In genomic region chr4:130179876-130180275, GRCm38 (mm10) we compare ENCODE assay signal across 22 mouse cellular contexts. TPM values are rescaled to one million over a fixed set of nuclear protein-coding genes. Genes with fewer than 3 reads are reported as not detected.
DNase-seq lines count a peak whose midpoint lies in the region; ATAC-seq and TF ChIP-seq lines count a peak whose summit lies in the region.
"Had no signal": no experiment of that assay in that cellular context is flagged by ENCODE, and none has a peak within 500 bp of the region (broad histone marks: within the 10 kb centered on the region; RNA-seq: fewer than 3 reads in every experiment).

No protein-coding gene starts in this region.

- H3K27ac ChIP-seq in intestine, postnatal 0 days (ENCODE audit: low read depth, low read length) = no peak overlapping the region
- H3K27ac ChIP-seq in intestine, embryonic 15.5 days = no peak overlapping the region
- H3K27ac ChIP-seq in kidney, embryonic 15.5 days = no peak overlapping the region
- H3K27ac ChIP-seq in midbrain, embryonic 11.5 days (ENCODE audit: low read depth, low read length) = no peak overlapping the region
- no peak overlapping the region for H3K27ac ChIP-seq in midbrain, embryonic 16.5 days (ENCODE audit: low read length)

- peak; percentile 9; the same call in 1 of the 2 replicates for ATAC-seq in intestine, postnatal 0 days
- no peak for ATAC-seq in intestine, embryonic 15.5 days
- ATAC-seq in kidney, embryonic 15.5 days (replicated peaks; ENCODE audit: low FRiP score) = no peak
- no peak for ATAC-seq in midbrain, embryonic 11.5 days (ENCODE audit: low FRiP score)
- no peak for ATAC-seq in midbrain, embryonic 16.5 days
- ATAC-seq: activated CD4-positive, CD25-positive, alpha-beta regulatory T cell, adult 4 months; CD4-positive, CD25-positive, alpha-beta regulatory T cell, adult 4 months; Patski had no signal

- WGBS in intestine, postnatal 0 days = 53% methylated on average over 3 of the region's 3 CpGs
- WGBS in intestine, embryonic 15.5 days = 73% methylated on average over 3 of the region's 3 CpGs
- 88% methylated on average over 3 of the region's 3 CpGs for WGBS in kidney, embryonic 15.5 days
- WGBS in midbrain, embryonic 11.5 days = 87% methylated on average over 3 of the region's 3 CpGs
- 86% methylated on average over 3 of the region's 3 CpGs for WGBS in midbrain, embryonic 16.5 days

- TF ChIP-seq CTCF in intestine, postnatal 0 days (IDR thresholded peaks at IDR 0.05; ENCODE audit: low read depth) = no peak

- no peaks in the 10 kb centered on the region for H3K36me3 ChIP-seq in intestine, postnatal 0 days (ENCODE audit: control insufficient read depth, insufficient read depth)
- no peaks in the 10 kb centered on the region for H3K36me3 ChIP-seq in intestine, embryonic 15.5 days
- H3K36me3 ChIP-seq in kidney, embryonic 15.5 days = no peaks in the 10 kb centered on the region
- H3K36me3 ChIP-seq in midbrain, embryonic 11.5 days (ENCODE audit: control insufficient read depth, insufficient read depth, low read length) = no peaks in the 10 kb centered on the region
- H3K36me3 ChIP-seq in midbrain, embryonic 16.5 days (ENCODE audit: control insufficient read depth, insufficient read depth, low read length) = no peaks in the 10 kb centered on the region
- H3K36me3 ChIP-seq: G1E had no signal

- no peaks in the 10 kb centered on the region for H3K27me3 ChIP-seq in intestine, postnatal 0 days (replicated peaks; ENCODE audit: control insufficient read depth, insufficient read depth, low read length)
- no peaks in the 10 kb centered on the region for H3K27me3 ChIP-seq in intestine, embryonic 15.5 days (replicated peaks)
- peaks cover 11% of the 10 kb centered on the region; the same call in 1 of the 2 replicates for H3K27me3 ChIP-seq in kidney, embryonic 15.5 days
- peaks cover 6% of the 10 kb centered on the region for H3K27me3 ChIP-seq in midbrain, embryonic 11.5 days (ENCODE audit: control insufficient read depth, insufficient read depth, low read length)
- H3K27me3 ChIP-seq in midbrain, embryonic 16.5 days (ENCODE audit: control insufficient read depth, insufficient read depth, low read depth, low read length) = peaks cover 5% of the 10 kb centered on the region; the same call in 1 of the 2 replicates
- H3K27me3 ChIP-seq: Patski had no signal

- H3K4me3 ChIP-seq in intestine, postnatal 0 days (ENCODE audit: low read depth, low read length) = no peak overlapping the region
- no peak overlapping the region for H3K4me3 ChIP-seq in intestine, embryonic 15.5 days (replicated peaks)
- no peak overlapping the region for H3K4me3 ChIP-seq in kidney, embryonic 15.5 days (replicated peaks)
- H3K4me3 ChIP-seq in midbrain, embryonic 11.5 days (ENCODE audit: low read depth, low read length) = no peak overlapping the region
- H3K4me3 ChIP-seq in midbrain, embryonic 16.5 days (ENCODE audit: low read depth, low read length) = no peak overlapping the region

- DNase-seq in kidney, adult 11 months = peak; percentile 1
- DNase-seq in midbrain, embryonic 11.5 days (ENCODE audit: low spot score, missing footprints) = peak; percentile 59
- DNase-seq in testis, postnatal 14 days (ENCODE audit: low spot score) = peak; percentile 70
- no peak for DNase-seq in testis, postnatal 10 days (ENCODE audit: low spot score)
- DNase-seq: adrenal gland, adult 2 months; adrenal gland, adult 8-10 months; adrenal gland, postnatal 10 days; adrenal gland, postnatal 14 days; adrenal gland, postnatal 25 days; adrenal gland, postnatal 36 days; B cell, adult 2 months; cerebellum, adult 11 months; cerebellum, adult 11-12 months had no signal

- peaks cover 7% of the 10 kb centered on the region for H3K4me1 ChIP-seq in intestine, postnatal 0 days (replicated peaks; ENCODE audit: control insufficient read depth, insufficient read depth, low read length)
- H3K4me1 ChIP-seq in intestine, embryonic 15.5 days (replicated peaks) = peaks cover 27% of the 10 kb centered on the region
- H3K4me1 ChIP-seq in kidney, embryonic 15.5 days = peaks cover 44% of the 10 kb centered on the region
- H3K4me1 ChIP-seq in midbrain, embryonic 11.5 days (ENCODE audit: control insufficient read depth, insufficient read depth, low read length) = peaks cover 6% of the 10 kb centered on the region
- H3K4me1 ChIP-seq in midbrain, embryonic 16.5 days (ENCODE audit: control insufficient read depth, insufficient read depth, low read length) = peaks cover 5% of the 10 kb centered on the region

- H3K4me2 ChIP-seq in intestine, postnatal 0 days (replicated peaks; ENCODE audit: low read depth) = no peak overlapping the region
- no peak overlapping the region for H3K4me2 ChIP-seq in intestine, embryonic 15.5 days (replicated peaks)
- no peak overlapping the region for H3K4me2 ChIP-seq in kidney, embryonic 15.5 days
- no peak overlapping the region for H3K4me2 ChIP-seq in midbrain, embryonic 11.5 days
- no peak overlapping the region for H3K4me2 ChIP-seq in midbrain, embryonic 16.5 days (ENCODE audit: low read length)

- no peaks in the 10 kb centered on the region for H3K9me3 ChIP-seq in intestine, postnatal 0 days (ENCODE audit: control insufficient read depth)
- no peaks in the 10 kb centered on the region for H3K9me3 ChIP-seq in intestine, embryonic 15.5 days
- no peaks in the 10 kb centered on the region for H3K9me3 ChIP-seq in kidney, embryonic 15.5 days (replicated peaks)
- H3K9me3 ChIP-seq in midbrain, embryonic 11.5 days (ENCODE audit: control insufficient read depth, low read length) = no peaks in the 10 kb centered on the region
- H3K9me3 ChIP-seq in midbrain, embryonic 16.5 days (replicated peaks; ENCODE audit: control insufficient read depth, low read length, poor library complexity, severe bottlenecking) = no peaks in the 10 kb centered on the region
- H3K9me3 ChIP-seq: G1E had no signal

- H3K9ac ChIP-seq in intestine, postnatal 0 days (ENCODE audit: low read depth, low read length) = no peak overlapping the region
- H3K9ac ChIP-seq in intestine, embryonic 15.5 days = no peak overlapping the region
- H3K9ac ChIP-seq in kidney, embryonic 15.5 days = no peak overlapping the region
- no peak overlapping the region for H3K9ac ChIP-seq in midbrain, embryonic 11.5 days (ENCODE audit: low read length)
- H3K9ac ChIP-seq in midbrain, embryonic 16.5 days (ENCODE audit: low read depth, low read length) = no peak overlapping the region

RNA-seq across cellular contexts. Expression of gene Tinagl1, which starts 5.0 kb away (rescaled TPM):
- 87.2 and 88.8 TPM in 2 replicates for polyA plus RNA-seq in intestine, postnatal 0 days (2015; fragmentation: Nextera tagmentation; extraction: Ambion mirVana)
- 65.6 and 72.9 TPM in 2 replicates for polyA plus RNA-seq in intestine, embryonic 15.5 days (2015; fragmentation: Nextera tagmentation; extraction: Ambion mirVana)
- 51.0 and 62.7 TPM in 2 replicates for polyA plus RNA-seq in kidney, embryonic 15.5 days (2015; fragmentation: Nextera tagmentation; extraction: Ambion mirVana)
- 5.1 and 6.1 TPM in 2 replicates for polyA plus RNA-seq in midbrain, embryonic 11.5 days (2014; fragmentation: Nextera tagmentation; extraction: Ambion mirVana)
- polyA plus RNA-seq in midbrain, embryonic 16.5 days (2015; fragmentation: Nextera tagmentation; extraction: Ambion mirVana) = 4.3 and 4.6 TPM in 2 replicates
- polyA plus RNA-seq: activated CD4-positive, CD25-positive, alpha-beta regulatory T cell, adult 4 months; CD4-positive, CD25-positive, alpha-beta regulatory T cell, adult 4 months had no signal

RNA-seq across cellular contexts. Expression of gene Hcrtr1, which starts 40.7 kb away (rescaled TPM):
- 0.81 and 0.91 TPM in 2 replicates for polyA plus RNA-seq in intestine, postnatal 0 days (2015; fragmentation: Nextera tagmentation; extraction: Ambion mirVana)
- polyA plus RNA-seq in intestine, embryonic 15.5 days (2015; fragmentation: Nextera tagmentation; extraction: Ambion mirVana) = 0.24 and 0.37 TPM in 2 replicates
- 0.17 and 0.62 TPM in 2 replicates for polyA plus RNA-seq in kidney, embryonic 15.5 days (2015; fragmentation: Nextera tagmentation; extraction: Ambion mirVana)
- 0.14 and 0.18 TPM in 2 replicates for polyA plus RNA-seq in midbrain, embryonic 11.5 days (2014; fragmentation: Nextera tagmentation; extraction: Ambion mirVana)
- 3.9 and 6.6 TPM in 2 replicates for polyA plus RNA-seq in midbrain, embryonic 16.5 days (2015; fragmentation: Nextera tagmentation; extraction: Ambion mirVana)
- polyA plus RNA-seq: activated CD4-positive, CD25-positive, alpha-beta regulatory T cell, adult 4 months; C2C12; CD4-positive, CD25-positive, alpha-beta regulatory T cell, adult 4 months; G1E had no signal

RNA-seq across cellular contexts. Expression of gene Gm853, which starts 42.3 kb away (rescaled TPM):
- polyA plus RNA-seq in intestine, postnatal 0 days (2015; fragmentation: Nextera tagmentation; extraction: Ambion mirVana) = not detected in 2 replicates
- polyA plus RNA-seq in intestine, embryonic 15.5 days (2015; fragmentation: Nextera tagmentation; extraction: Ambion mirVana) = not detected in 2 replicates
- polyA plus RNA-seq in kidney, embryonic 15.5 days (2015; fragmentation: Nextera tagmentation; extraction: Ambion mirVana) = 0.26 and 0.39 TPM in 2 replicates
- not detected in 2 replicates for polyA plus RNA-seq in midbrain, embryonic 11.5 days (2014; fragmentation: Nextera tagmentation; extraction: Ambion mirVana)
- polyA plus RNA-seq in midbrain, embryonic 16.5 days (2015; fragmentation: Nextera tagmentation; extraction: Ambion mirVana) = 0.24 TPM in 1 of 2 replicates, not detected in the other
- polyA plus RNA-seq: activated CD4-positive, CD25-positive, alpha-beta regulatory T cell, adult 4 months; adrenal gland, adult 2 months; C2C12; CD4-positive, CD25-positive, alpha-beta regulatory T cell, adult 4 months; G1E had no signal
